Mouse (Mus musculus) erythroblast, adult 5-6 weeks (primary cell): ENCODE results near the gene Fam13c. TPM values are rescaled to one million over a fixed set of nuclear protein-coding genes. Genes with fewer than 3 reads are reported as not detected.

Source experiments
- ATAC-seq: replicated peaks from 2 replicates; pipeline ENCODE4 v1.8.0; 2016; ENCODE audit warnings: moderate number of reproducible peaks, mild to moderate bottlenecking, moderate TSS enrichment, inconsistent platforms; ENCODE audit not compliant: poor library complexity, low FRiP score, severe bottlenecking
- total RNA-seq, 2 experiments: library from RNA; stranded (forward) in 1 of 2; stranded (reverse) in 1 of 2; fragments of 150-400 nt in 1 of 2; fragments of 200-764, 138-1000 nt in 1 of 2; gene quantifications; 2 replicates each; pipeline versions ENCODE4 v1.2.3 to v1.2.4; 2015 to 2017; ENCODE audit warnings: low replicate concordance in 2 of 2

Fam13c gene
- total RNA-seq, 2 experiments from 2014 or later = not detected

- ATAC-seq = no peak
Observed at GRCm38 (mm10) chr10:70594007-70594406, 153.7 kb downstream of the Fam13c start.

- no peak for ATAC-seq
Observed at GRCm38 (mm10) chr10:70598081-70598515, 157.8 kb downstream of the Fam13c start.

GRCm38 (mm10) chr10:70598516-70599125 lies 158.3 kb downstream of the Fam13c start:
- ATAC-seq = no peak

GRCm38 (mm10) chr10:70599126-70599924 lies 159.0 kb downstream of the Fam13c start:
- ATAC-seq = no peak

GRCm38 (mm10) chr10:70599925-70600305 lies 159.6 kb downstream of the Fam13c start:
- ATAC-seq = no peak

Other genes starting within 250 kb of the Fam13c start
- not detected in 2 replicates for gene Mrln, start 235.8 kb upstream of the Fam13c start, total RNA-seq (2015; ENCODE audit: low replicate concordance)
- not detected in 2 replicates for gene Mrln, start 235.8 kb upstream of the Fam13c start, total RNA-seq (2017; ENCODE audit: low replicate concordance)
- gene Slc16a9, start 195.4 kb upstream of the Fam13c start, total RNA-seq (2015; ENCODE audit: low replicate concordance) = 0.84 and 2.5 TPM in 2 replicates
- gene Slc16a9, start 195.4 kb upstream of the Fam13c start, total RNA-seq (2017; ENCODE audit: low replicate concordance) = 0.42 and 1.6 TPM in 2 replicates
- not detected in 2 replicates for gene Phyhipl, start 215.5 kb downstream of the Fam13c start, total RNA-seq (2015; ENCODE audit: low replicate concordance)
- 0.14 TPM in 1 of 2 replicates, not detected in the other for gene Phyhipl, start 215.5 kb downstream of the Fam13c start, total RNA-seq (2017; ENCODE audit: low replicate concordance)